Mouse (Mus musculus) ES-E14 (cell line): ENCODE results near the gene Arfip1.

Experiments used
- CHD2 ChIP-seq: IDR thresholded peaks from 2 replicates; pipeline ENCODE4 v1.6.1; 2014; ENCODE audit warnings: mild to moderate bottlenecking, low read depth, low read length, inconsistent platforms
- HCFC1 ChIP-seq: IDR thresholded peaks from 2 replicates; pipeline ENCODE4 v1.6.1; 2012; ENCODE audit warnings: low read length, inconsistent platforms, borderline replicate concordance; ENCODE audit not compliant: insufficient read depth
- MAFK ChIP-seq: IDR thresholded peaks from 2 replicates; pipeline ENCODE4 v1.6.1; 2014; ENCODE audit warnings: mild to moderate bottlenecking, low read depth, low read length, inconsistent platforms; ENCODE audit not compliant: insufficient read depth
- ZC3H11A ChIP-seq: IDR thresholded peaks from 2 replicates; pipeline ENCODE4 v1.6.1; 2012; ENCODE audit warnings: low read depth, mild to moderate bottlenecking, inconsistent platforms, low read length, borderline replicate concordance

DNA sequence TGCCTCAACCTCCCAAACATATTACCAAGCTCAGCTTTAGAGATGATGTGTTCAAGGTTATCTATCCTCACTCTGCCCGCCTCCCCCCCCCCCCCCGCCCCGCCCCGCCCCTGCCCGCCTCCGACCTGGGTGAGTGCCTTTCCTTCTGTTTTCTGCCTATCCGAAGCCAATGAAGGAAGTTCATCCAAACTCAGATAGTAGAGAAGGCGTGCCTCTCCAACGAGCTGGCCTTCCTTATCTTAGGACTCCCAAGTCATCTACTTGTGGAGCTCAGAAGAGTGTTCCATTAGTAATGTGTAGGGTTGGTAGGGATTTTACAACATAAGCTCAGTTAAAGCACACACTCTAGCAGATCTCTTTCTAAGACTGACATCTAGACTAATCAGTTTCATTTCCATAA is 20.8 kb upstream of the Arfip1 start:
- TF ChIP-seq HCFC1 = no peak
- TF ChIP-seq ZC3H11A = no peak
- TF ChIP-seq CHD2 = no peak
- no peak for TF ChIP-seq MAFK
